22 mouse cellular contexts compared by ENCODE assay signal in genomic region chr7:89629914-89630313, GRCm38 (mm10). TPM values are rescaled to one million over a fixed set of nuclear protein-coding genes. Genes with fewer than 3 reads are reported as not detected.
A peak's percentile ranks its signal among the peaks of the same experiment; 100 is the strongest.
DNase-seq lines count a peak whose midpoint lies in the region; ATAC-seq and TF ChIP-seq lines count a peak whose summit lies in the region.
"Had no signal": no experiment of that assay in that cellular context is flagged by ENCODE, and none has a peak within 500 bp of the region (broad histone marks: within the 10 kb centered on the region; RNA-seq: fewer than 3 reads in every experiment).

No protein-coding gene starts in this region.

- H3K9me3 ChIP-seq in embryonic facial prominence, embryonic 14.5 days (ENCODE audit: control insufficient read depth, low read length): no peaks in the 10 kb centered on the region
- no peaks in the 10 kb centered on the region for H3K9me3 ChIP-seq in embryonic facial prominence, embryonic 10.5 days
- no peaks in the 10 kb centered on the region for H3K9me3 ChIP-seq in kidney, postnatal 0 days (replicated peaks; ENCODE audit: low read length)
- H3K9me3 ChIP-seq in lung, embryonic 16.5 days (ENCODE audit: control insufficient read depth, low read length): no peaks in the 10 kb centered on the region
- H3K9me3 ChIP-seq: G1E; heart, embryonic 15.5 days; hindbrain, embryonic 12.5 days had no signal

- H3K4me3 ChIP-seq in embryonic facial prominence, embryonic 14.5 days (ENCODE audit: low read depth, low read length): no peak overlapping the region
- H3K4me3 ChIP-seq in embryonic facial prominence, embryonic 10.5 days: no peak overlapping the region
- H3K4me3 ChIP-seq in kidney, postnatal 0 days (replicated peaks; ENCODE audit: low read depth, low read length): no peak overlapping the region
- H3K4me3 ChIP-seq in left cerebral cortex, adult 2 months: no peak overlapping the region
- H3K4me3 ChIP-seq in lung, embryonic 16.5 days (ENCODE audit: low read length): no peak overlapping the region
- H3K4me3 ChIP-seq: heart, adult 2 months; heart, embryonic 15.5 days; hindbrain, embryonic 12.5 days had no signal

- no peak overlapping the region for H3K9ac ChIP-seq in embryonic facial prominence, embryonic 14.5 days (ENCODE audit: low read depth, low read length)
- H3K9ac ChIP-seq in kidney, postnatal 0 days (ENCODE audit: low read depth, low read length): no peak overlapping the region
- no peak overlapping the region for H3K9ac ChIP-seq in lung, embryonic 16.5 days (ENCODE audit: low read length)
- H3K9ac ChIP-seq: heart, embryonic 15.5 days; hindbrain, embryonic 12.5 days had no signal

- H3K36me3 ChIP-seq in embryonic facial prominence, embryonic 14.5 days (ENCODE audit: control insufficient read depth, insufficient read depth, low read length): no peaks in the 10 kb centered on the region
- no peaks in the 10 kb centered on the region for H3K36me3 ChIP-seq in embryonic facial prominence, embryonic 10.5 days (replicated peaks)
- no peaks in the 10 kb centered on the region for H3K36me3 ChIP-seq in kidney, postnatal 0 days (ENCODE audit: insufficient read depth, low read length)
- H3K36me3 ChIP-seq in lung, embryonic 16.5 days (ENCODE audit: control insufficient read depth, insufficient read depth, low read length): no peaks in the 10 kb centered on the region
- H3K36me3 ChIP-seq: G1E; heart, embryonic 15.5 days; hindbrain, embryonic 12.5 days had no signal

- ATAC-seq in embryonic facial prominence, embryonic 14.5 days (ENCODE audit: low read depth): no peak
- ATAC-seq in kidney, postnatal 0 days (replicated peaks; ENCODE audit: low FRiP score, low read depth): no peak
- peak; percentile 59 for ATAC-seq in lung, embryonic 16.5 days (ENCODE audit: low read depth)
- ATAC-seq: CD4-positive, CD25-positive, alpha-beta regulatory T cell, adult 4 months; forebrain, embryonic 16.5 days; hindbrain, postnatal 0 days had no signal

- peak; percentile 27 for DNase-seq in embryonic facial prominence, embryonic 14.5 days (ENCODE audit: low spot score)
- no peak for DNase-seq in embryonic facial prominence, embryonic 10.5 days (ENCODE audit: low spot score)
- DNase-seq in kidney, postnatal 0 days (ENCODE audit: low spot score): peak; percentile 44
- DNase-seq in kidney, postnatal 14 days: no peak
- no peak for DNase-seq in left cerebral cortex, adult 2 months (ENCODE audit: extremely low spot score in 1 of 2, low spot score in 2 of 2)
- no peak for DNase-seq in left cerebral cortex, adult 9 months (ENCODE audit: low spot score in 2 of 2)
- DNase-seq in lung, postnatal 4 days: no peak
- DNase-seq: adrenal gland, adult 8-10 months; adrenal gland, postnatal 36 days; B cell, adult 2 months; cerebellum, adult 2 months; cerebellum, postnatal 10 days; gastrocnemius, postnatal 14 days; heart, adult 2 months had no signal

- H3K27ac ChIP-seq in embryonic facial prominence, embryonic 14.5 days (replicated peaks; ENCODE audit: low read depth, low read length): no peak overlapping the region
- H3K27ac ChIP-seq in embryonic facial prominence, embryonic 10.5 days (replicated peaks): no peak overlapping the region
- no peak overlapping the region for H3K27ac ChIP-seq in kidney, postnatal 0 days
- H3K27ac ChIP-seq in left cerebral cortex, adult 2 months: peak overlapping the region; percentile 36; the same call in 1 of the 2 replicates
- H3K27ac ChIP-seq in lung, embryonic 16.5 days (ENCODE audit: low read length): no peak overlapping the region
- H3K27ac ChIP-seq: heart, adult 2 months; heart, embryonic 15.5 days; hindbrain, embryonic 12.5 days; hindbrain, postnatal 0 days had no signal

- no peak for TF ChIP-seq CTCF in kidney, postnatal 0 days (IDR thresholded peaks at IDR 0.05; ENCODE audit: low read depth)
- no peak for TF ChIP-seq CTCF in left cerebral cortex, adult 2 months (IDR thresholded peaks at IDR 0.05)

- intact Hi-C loops in left cerebral cortex, adult 2 months (cut with DNase I): loop anchor here (5.0 kb wide), 2 partner anchors 68 to 113 kb away; no protein-coding TSS in a partner anchor

- 68% methylated on average over 3 of the region's 3 CpGs for whole genome bisulfite sequencing in embryonic facial prominence, embryonic 14.5 days
- WGBS in embryonic facial prominence, embryonic 10.5 days: 90% methylated on average over 3 of the region's 3 CpGs
- 69% methylated on average over 3 of the region's 3 CpGs for WGBS in kidney, postnatal 0 days
- 44% methylated on average over 3 of the region's 3 CpGs for WGBS in lung, embryonic 16.5 days

- H3K4me1 ChIP-seq in embryonic facial prominence, embryonic 14.5 days (ENCODE audit: control insufficient read depth, insufficient read depth, low read length): peaks cover 10% of the 10 kb centered on the region
- peaks cover 37% of the 10 kb centered on the region for H3K4me1 ChIP-seq in embryonic facial prominence, embryonic 10.5 days
- H3K4me1 ChIP-seq in kidney, postnatal 0 days (replicated peaks; ENCODE audit: insufficient read depth, low read length): no peaks in the 10 kb centered on the region
- peaks cover 7% of the 10 kb centered on the region for H3K4me1 ChIP-seq in lung, embryonic 16.5 days (replicated peaks; ENCODE audit: control insufficient read depth, insufficient read depth, low read length)

- H3K4me2 ChIP-seq in embryonic facial prominence, embryonic 14.5 days (ENCODE audit: low read depth, low read length): no peak overlapping the region
- H3K4me2 ChIP-seq in kidney, postnatal 0 days (ENCODE audit: low read length): no peak overlapping the region
- no peak overlapping the region for H3K4me2 ChIP-seq in lung, embryonic 16.5 days (ENCODE audit: low read depth, low read length)
- H3K4me2 ChIP-seq: heart, embryonic 11.5 days; heart, embryonic 15.5 days; hindbrain, embryonic 12.5 days had no signal

- 0 out of 2 replicates have a peak, but pooled peaks cover 3% of the 10 kb centered on the region for H3K27me3 ChIP-seq in embryonic facial prominence, embryonic 14.5 days (replicated peaks; ENCODE audit: control insufficient read depth, insufficient read depth, low read length)
- peaks cover 32% of the 10 kb centered on the region for H3K27me3 ChIP-seq in embryonic facial prominence, embryonic 10.5 days (replicated peaks; ENCODE audit: low read depth, poor library complexity, severe bottlenecking)
- H3K27me3 ChIP-seq in kidney, postnatal 0 days (ENCODE audit: insufficient read depth, low read length): no peaks in the 10 kb centered on the region
- no peaks in the 10 kb centered on the region for H3K27me3 ChIP-seq in lung, embryonic 16.5 days (ENCODE audit: control insufficient read depth, insufficient read depth, low read depth, low read length)

RNA-seq across cellular contexts. Expression of gene Me3, which starts 2.3 kb away (rescaled TPM):
- polyA plus RNA-seq in embryonic facial prominence, embryonic 14.5 days (2014; fragmentation: Nextera tagmentation; extraction: Ambion mirVana): 1.6 and 1.9 TPM in 2 replicates
- 1.5 and 2.6 TPM in 2 replicates for polyA plus RNA-seq in embryonic facial prominence, embryonic 10.5 days (2016; fragmentation: Nextera tagmentation; extraction: Ambion mirVana)
- 39.5 and 41.1 TPM in 2 replicates for polyA plus RNA-seq in kidney, postnatal 0 days (2015; fragmentation: Nextera tagmentation; extraction: Ambion mirVana)
- total RNA-seq in left cerebral cortex, adult 2 months (2021): 100 to 1,000 TPM in 1 of 2 experiments, 10 to 100 TPM in 1; 94.9 to 100 TPM
- 1.6 and 2.8 TPM in 2 replicates for polyA plus RNA-seq in lung, embryonic 16.5 days (2015; fragmentation: Nextera tagmentation; extraction: Ambion mirVana)
- polyA plus RNA-seq: G1E had no signal

Comparison
In these comparisons a context has a peak if more than half of its experiments do, and no peak if none do; other contexts are left out.
1. DNase-seq: peak in embryonic facial prominence, embryonic 14.5 days (single experiment) and kidney, postnatal 0 days (single experiment); none in embryonic facial prominence, embryonic 10.5 days (single experiment), kidney, postnatal 14 days (single experiment), left cerebral cortex, adult 2 months (0 of 2), left cerebral cortex, adult 9 months (0 of 2) and lung, postnatal 4 days (0 of 2).
2. RNA of gene Me3, which starts 2.3 kb away (polyA plus RNA-seq): 39.5 to 41.1 TPM in kidney, postnatal 0 days; 1.6 to 2.8 TPM in lung, embryonic 16.5 days, 1.5 to 2.6 TPM in embryonic facial prominence, embryonic 10.5 days and 1.6 to 1.9 TPM in embryonic facial prominence, embryonic 14.5 days; every median in the first group is over 10 times any median in the second.